Mouse (Mus musculus) heart, adult 18-20 months (tissue): ENCODE data around the gene Clec14a. TPM values are rescaled to one million over a fixed set of nuclear protein-coding genes. Genes with fewer than 3 reads are reported as not detected.

Experiments used
- DNase-seq, 2 experiments: peaks; one replicate each; pipeline ENCODE4 v3.0.0; 2021 to 2022; ENCODE audit warnings: mixed read lengths in 1 of 2
- long read RNA-seq, 2 experiments: library from polyadenylated mRNA; stranded (forward); transcript quantifications; one replicate each; pipeline ENCODE4 v2.0.0; 2021
- total RNA-seq, 2 experiments: library from RNA; stranded (reverse); gene quantifications; 2 replicates each; pipeline ENCODE4 v1.2.3; 2021

Clec14a gene
- total RNA-seq: 1 to 10 TPM; 8.3 to 9.5 TPM
- long read RNA-seq, experiment 1, full-length matches to known transcripts: 13 of 13 reads
- long read RNA-seq, experiment 1, partial matches to known transcripts: 0 of 13 reads
- long read RNA-seq, experiment 1, other reads (novel, unspliced or antisense): 0 of 13 reads
- long read RNA-seq, experiment 2, full-length matches to known transcripts: 6 of 6 reads
- long read RNA-seq, experiment 2, partial matches to known transcripts: 0 of 6 reads
- long read RNA-seq, experiment 2, other reads (novel, unspliced or antisense): 0 of 6 reads

DNA sequence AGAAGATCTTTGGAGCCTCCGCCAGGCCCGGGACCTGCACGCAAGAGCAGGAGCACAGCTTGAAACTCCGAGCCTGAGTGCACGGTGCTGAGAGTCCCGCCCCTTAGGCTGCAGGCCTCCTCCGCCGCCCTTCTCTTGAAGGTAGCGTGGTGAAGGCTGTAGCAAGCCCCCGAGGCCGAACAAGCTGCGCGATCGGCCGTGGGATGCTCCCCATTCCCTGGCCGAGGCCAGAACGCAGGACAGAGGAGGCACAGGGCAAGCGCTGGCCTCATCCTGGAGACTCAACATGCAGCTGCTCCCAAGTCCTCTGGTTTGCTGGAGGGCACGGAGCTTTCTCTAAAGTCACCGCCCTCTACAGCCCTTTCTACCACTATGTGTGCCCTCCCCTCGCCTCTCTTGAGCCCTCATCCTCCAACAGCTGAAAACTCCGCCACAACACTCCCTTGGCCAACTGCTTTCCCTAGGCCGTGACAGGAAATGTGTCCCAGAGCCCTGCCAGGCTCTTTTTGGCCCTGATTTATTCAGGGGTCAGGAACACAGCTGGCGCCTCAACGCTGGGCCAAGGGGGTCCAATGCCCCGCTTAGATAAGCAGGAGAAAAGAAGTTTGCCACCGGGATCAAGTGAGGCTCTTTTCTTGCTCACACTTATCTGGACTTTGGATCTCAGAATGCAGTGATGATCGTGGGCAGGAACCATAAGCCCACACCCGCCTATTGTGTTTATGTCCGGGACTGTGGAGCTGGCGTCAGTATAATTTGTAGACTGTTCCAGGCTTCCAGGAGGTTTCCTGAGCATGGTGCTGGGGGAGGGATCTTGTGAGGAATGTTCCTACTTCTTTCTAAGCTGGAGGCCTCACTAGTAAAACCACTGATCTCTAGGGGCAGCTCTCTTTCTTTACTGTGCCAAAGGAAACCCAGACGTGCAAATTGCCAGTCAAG lies at the start of gene Clec14a:
Gene Clec14a (minus strand): TSS at position 728 of the 939 bp plus-strand sequence.
- peak; percentile 71 to 88 for DNase-seq

DNA sequence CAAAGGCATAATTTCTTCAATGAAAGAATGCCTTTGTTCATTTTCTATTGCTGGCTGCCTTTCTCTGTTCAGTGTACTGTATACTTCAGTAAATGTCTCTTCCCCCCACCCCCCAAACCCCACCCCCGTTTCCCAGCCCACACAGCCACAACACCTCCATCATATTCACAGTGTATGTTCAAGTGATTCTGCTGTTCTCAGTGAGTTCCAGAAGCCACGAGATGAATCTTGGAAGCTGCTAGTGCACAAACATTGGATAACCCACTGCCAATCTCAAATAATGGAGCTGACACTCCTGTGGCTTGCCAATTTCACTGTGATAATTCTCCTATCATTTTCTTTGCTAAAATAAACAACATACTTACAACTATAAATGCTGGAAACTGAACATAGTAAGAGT lies 38.7 kb upstream of the Clec14a start:
- no peak for DNase-seq

DNA sequence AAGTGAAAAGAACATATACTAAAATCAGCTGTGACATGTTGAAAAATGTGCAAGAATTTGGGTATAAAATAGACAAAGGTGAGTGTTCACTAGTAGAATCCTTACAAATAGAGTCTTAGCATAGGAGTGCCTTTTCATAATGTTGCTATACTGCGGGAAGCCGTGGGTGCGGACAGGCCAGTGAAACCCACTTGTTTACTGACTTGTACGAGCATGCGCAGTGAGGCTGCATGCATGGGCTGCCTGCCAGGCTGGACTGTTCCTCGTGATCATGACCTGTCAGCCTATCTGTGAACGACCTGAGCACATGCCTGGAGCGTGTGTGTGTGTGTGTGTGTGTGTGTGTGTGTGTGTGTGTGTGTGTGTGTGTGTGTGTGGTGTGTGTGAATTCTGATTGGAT lies 37.3 kb upstream of the Clec14a start:
- DNase-seq: peak; percentile 15 to 38

DNA sequence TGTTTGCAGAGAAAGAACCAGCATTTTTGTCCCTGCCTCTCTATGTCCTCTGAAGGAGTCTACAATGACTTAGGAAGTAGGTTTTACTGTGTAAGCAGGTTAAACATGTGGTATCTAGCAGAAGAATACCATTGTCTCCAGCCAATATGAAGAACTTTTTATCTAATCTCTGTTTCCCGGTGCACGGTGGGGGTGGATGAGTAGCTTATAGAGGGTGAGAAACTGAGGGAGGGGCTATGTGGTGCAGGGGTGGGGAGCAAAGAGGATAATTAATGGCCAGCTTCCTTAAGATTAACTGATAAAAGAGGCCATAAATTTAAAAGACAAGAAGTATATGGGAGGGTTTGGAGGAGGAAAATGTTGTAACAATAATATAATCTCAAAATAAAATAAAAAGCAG lies 36.5 kb upstream of the Clec14a start:
- DNase-seq: no peak

- peak; percentile 8 to 18 for DNase-seq
Measured at GRCm38 (mm10) chr12:58296980-58297379, 27.9 kb upstream of the Clec14a start.

DNA sequence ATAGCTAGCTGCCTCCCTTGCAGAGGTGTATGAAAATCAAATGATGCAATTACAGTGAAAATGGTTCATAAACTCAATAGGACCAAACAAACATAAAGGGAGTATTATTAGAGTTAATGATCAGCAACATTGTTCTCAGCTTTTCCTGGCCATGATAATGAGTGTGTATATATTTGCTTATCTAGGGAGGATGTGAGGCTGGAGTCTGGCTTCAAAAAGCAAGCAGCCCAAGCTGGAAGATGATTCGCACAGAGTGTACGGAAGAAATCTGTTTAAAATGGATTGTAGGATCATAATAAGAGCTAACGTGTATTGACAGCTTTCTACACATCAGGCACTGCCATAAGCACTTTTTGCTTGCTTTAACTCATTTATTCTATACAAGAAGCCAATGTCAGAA lies 16.8 kb upstream of the Clec14a start:
- no peak for DNase-seq

- DNase-seq: no peak
Measured at GRCm38 (mm10) chr12:58270520-58270919, 1.4 kb upstream of the Clec14a start.

GRCm38 (mm10) chr12:58269505-58269904 lies 415 bp upstream of the Clec14a start:
- DNase-seq: no peak

GRCm38 (mm10) chr12:58268186-58268562 lies 916 bp downstream of the Clec14a start:
- DNase-seq: peak in 1 of 2 experiments; percentile 37

GRCm38 (mm10) chr12:58267779-58268178 lies 1.3 kb downstream of the Clec14a start:
- peak in 1 of 2 experiments; percentile 35 for DNase-seq

DNA sequence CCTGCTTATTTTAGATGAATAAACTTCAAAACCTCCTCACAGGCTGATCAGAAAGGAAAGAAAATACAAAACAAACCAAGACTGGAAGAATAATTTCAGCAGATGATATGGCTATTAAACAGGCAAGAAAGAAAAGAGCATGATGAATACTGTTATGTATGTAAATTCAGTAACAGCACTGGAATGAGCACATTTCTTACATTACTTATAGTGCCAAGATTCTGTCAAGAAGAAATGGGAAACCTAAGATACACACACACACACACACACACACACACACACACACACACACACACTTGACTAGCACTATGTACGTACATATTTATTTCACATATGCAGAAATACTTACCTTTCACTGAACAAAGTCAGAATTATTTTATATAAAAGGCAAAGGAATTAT lies 17.2 kb downstream of the Clec14a start:
- DNase-seq: no peak

DNA sequence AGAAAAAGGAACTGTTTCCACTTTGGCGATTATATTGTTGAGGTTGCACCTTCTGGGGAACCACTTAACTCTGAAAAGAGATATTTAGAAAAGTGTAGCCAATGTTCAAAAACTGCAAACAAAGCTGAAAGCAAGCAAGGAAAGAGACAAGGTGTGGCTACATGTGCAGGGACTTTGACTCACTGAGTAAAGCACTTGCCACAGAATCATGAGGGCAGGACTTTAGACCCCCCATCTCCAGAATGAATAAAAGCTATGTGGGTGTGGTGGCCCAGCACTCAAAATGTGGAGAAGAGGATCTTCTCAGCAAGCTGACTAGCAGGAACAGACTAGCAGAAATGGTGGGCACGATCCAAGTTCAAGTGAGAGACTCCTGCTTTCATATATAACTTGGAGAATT lies 36.6 kb downstream of the Clec14a start:
- no peak for DNase-seq

GRCm38 (mm10) chr12:58225644-58226043 lies 43.4 kb downstream of the Clec14a start:
- DNase-seq: no peak

DNA sequence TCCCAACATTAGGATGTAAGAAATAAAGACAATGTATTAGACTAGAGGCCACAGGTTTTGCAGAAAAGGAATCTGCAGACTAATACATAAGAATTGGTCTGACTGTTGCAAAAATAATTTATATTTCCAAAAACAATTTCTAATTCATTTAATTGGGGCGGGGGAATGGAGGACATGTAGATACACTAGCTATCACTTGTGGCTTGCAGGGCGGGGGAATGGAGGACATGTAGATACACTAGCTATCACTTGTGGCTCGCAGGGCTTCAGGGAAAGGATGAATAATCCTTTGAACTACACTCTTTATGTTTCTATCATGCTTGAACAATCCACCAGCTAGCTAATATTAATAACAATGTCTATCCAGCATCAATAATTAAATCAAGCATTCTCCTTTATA lies 50.0 kb downstream of the Clec14a start:
- no peak for DNase-seq

DNA sequence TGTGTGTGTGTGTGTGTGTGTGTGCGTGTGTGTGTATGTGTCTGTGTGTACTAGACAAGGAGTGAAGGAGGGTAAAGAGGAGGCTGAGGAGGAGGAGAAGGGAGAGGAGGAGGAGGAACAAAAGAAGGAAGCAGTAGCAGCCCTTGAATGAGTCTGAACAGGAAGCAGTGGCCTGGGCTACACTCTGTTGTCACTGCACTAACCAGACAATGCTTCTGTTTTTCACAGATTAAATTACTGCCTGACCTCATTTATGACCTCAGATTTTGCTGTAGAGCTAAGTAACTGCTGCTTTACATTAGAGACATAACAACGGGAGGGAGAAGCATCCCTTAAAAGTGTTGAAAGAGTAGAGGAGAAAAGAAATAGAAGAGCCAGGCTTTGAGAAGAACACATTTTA lies 52.9 kb downstream of the Clec14a start:
- DNase-seq: no peak

Other genes with a start within 250 kb of the Clec14a start
- gene Sstr1, start 57.5 kb downstream of the Clec14a start, total RNA-seq: not detected